Mouse (Mus musculus): ENCODE measurements around the gene Ino80e.

DNA sequence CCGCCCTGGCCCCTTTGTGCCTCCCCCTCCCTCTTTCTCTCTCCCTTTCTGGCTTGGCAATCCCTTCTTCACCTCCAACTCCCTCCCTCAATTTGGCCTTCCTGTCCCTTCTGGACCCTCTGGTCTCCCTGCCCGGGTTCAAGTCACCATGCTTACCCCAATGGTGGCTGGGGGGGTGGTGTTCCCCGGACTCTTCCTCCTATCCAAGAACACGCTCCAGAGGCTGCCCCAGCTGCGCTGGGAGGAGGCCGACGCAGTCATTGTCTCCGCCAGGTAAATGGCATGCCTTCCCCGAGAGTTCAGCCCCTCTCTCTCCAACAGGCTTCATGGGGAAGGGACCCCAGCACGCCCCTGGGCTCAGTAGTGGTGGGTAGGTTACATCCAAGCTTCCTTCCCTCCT is 38.2 kb downstream of the Ino80e start:
- TF ChIP-seq CTCF (conservative IDR thresholded peaks at IDR 0.05 in 1 of 2, IDR thresholded peaks at IDR 0.05 in 1 of 2; ENCODE audit: low read depth in 2 of 2, low read length in 2 of 2) (no peak), HCFC1 (IDR thresholded peaks at IDR 0.05; ENCODE audit: low read depth, low read length) (no peak), MAX (IDR thresholded peaks at IDR 0.05; ENCODE audit: low read length) (no peak), POLR2A (IDR thresholded peaks at IDR 0.05; ENCODE audit: low read depth, low read length) (no peak), EP300 (IDR thresholded peaks at IDR 0.05; ENCODE audit: low read length) (no peak), POLR2AphosphoS2 (IDR thresholded peaks at IDR 0.05; ENCODE audit: low read depth, low read length) (no peak), MAZ (IDR thresholded peaks at IDR 0.05; ENCODE audit: low read depth, low read length) (no peak), ETS1 (conservative IDR thresholded peaks at IDR 0.05; ENCODE audit: low read depth, low read length) (no peak), TCF12 (IDR thresholded peaks at IDR 0.05; ENCODE audit: low read depth, low read length) (no peak), USF1 (IDR thresholded peaks at IDR 0.05; ENCODE audit: low read depth, low read length) (no peak)
